Mouse (Mus musculus) liver, postnatal 0 days (tissue): ENCODE measurements around the gene Pnrc1.

Experiments
- CTCF ChIP-seq: sonication (generic); IDR thresholded peaks from 2 replicates; pipeline ENCODE4 v1.5.1; 2016; ENCODE audit warnings: antibody characterized with exemption, low read depth
- EP300 ChIP-seq: IDR thresholded peaks from 2 replicates; pipeline ENCODE4 v1.6.1; 2016; ENCODE audit warnings: antibody characterized with exemption, low read depth, mild to moderate bottlenecking

DNA sequence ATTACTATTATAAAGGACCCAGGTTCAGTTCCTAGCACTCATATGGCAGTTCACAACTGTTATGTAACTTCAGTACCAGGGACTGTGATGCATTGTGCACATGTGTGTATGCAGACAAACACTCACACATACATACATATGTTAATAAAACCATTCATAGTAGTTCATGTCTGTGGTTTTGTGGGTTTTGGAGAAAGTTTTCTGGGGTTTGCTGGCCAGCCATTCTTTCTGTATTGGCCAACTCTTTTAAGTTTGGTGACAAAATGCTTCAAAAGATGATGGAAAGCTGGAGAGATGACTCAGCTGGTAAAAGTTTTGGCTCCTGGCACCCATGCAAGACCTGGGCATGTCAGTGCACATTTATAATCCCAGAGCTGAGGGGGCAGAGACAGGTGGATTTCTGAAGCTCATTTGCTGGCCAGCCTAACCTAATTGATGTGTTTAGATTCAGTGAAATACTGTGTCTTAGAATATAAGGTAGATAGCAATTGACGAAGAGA is 43.0 kb upstream of the Pnrc1 start:
- TF ChIP-seq EP300 (no peak), CTCF (no peak)
